Mouse (Mus musculus): ENCODE results near the gene Rassf5.
A peak's percentile ranks its signal among the peaks of the same experiment; 100 is the strongest.
"Not testable (repeated sequence)": the region's sequence is repeated elsewhere in the genome, so short reads cannot be mapped to it uniquely, and the experiment has no call there.

The Rassf5 gene

GRCm38 (mm10) chr1:131257288-131257687, 12.2 kb upstream of the Rassf5 start:
- DNase-seq: no peak

DNA sequence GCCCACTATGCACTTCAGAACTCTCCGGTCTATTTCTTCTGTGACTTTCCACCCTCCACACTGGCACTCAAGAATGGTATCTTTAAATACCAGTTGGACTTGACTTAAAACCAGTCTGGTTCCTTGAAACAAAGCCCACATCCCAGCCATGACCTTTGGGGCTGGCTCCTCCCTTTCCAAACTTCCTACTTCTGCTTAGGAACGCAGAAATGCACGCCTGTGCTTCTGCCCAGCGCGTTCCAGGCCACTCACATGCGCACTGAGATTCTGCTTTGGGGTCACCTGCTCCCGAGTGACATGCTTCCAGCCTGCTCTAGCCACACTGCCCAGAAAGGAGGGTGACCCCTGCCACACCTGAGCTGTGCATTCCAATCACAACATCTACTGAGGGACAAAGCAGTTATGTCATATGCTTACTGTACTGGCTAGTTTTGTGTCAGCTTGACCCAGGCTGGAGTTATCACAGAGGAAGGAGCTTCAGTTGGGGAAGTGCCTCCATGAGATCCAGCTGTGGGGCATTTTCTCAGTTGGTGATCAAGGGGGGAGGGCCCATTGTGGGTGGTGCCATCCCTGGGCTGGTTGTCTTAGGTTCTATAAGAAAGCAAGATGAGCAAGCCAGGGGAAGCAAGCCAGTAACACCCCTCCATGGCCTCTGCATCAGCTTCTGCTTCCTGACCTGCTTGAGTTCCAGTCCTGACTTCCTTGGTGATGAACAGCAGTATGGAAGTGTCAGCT, 7.6 kb upstream of the Rassf5 start:
- not testable (repeated sequence) for DNase-seq

- DNase-seq: peak in 1 of 2 experiments; percentile 63
Measured at GRCm38 (mm10) chr1:131246433-131247395, 1.7 kb upstream of the Rassf5 start.

DNA sequence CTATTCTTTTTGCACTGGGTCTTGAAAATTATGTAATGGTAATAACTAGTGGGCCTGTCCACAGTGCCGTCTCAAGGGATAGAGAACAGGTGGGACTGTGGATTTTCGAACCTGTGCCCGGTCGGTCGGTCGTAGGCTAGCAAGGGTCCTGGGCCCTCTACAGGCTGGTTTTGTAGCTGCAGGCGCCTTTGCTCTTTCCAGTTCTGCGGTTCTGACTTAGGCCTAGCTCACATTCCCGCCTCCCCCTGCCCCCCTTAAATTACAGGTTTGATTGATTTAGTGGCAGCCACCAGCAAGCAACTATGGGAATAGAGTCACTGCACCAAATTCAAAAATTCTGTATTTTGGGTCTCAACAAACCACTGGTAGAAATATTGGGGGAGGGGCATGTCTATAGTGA, 868 bp upstream of the Rassf5 start:
- DNase-seq: peak; percentile 51 to 69

- DNase-seq: no peak
Measured at GRCm38 (mm10) chr1:131244536-131245088, 446 bp downstream of the Rassf5 start.

- DNase-seq: no peak
Measured at GRCm38 (mm10) chr1:131242956-131243355, 2.1 kb downstream of the Rassf5 start.

- no peak for DNase-seq
Measured at GRCm38 (mm10) chr1:131239576-131240193, 5.4 kb downstream of the Rassf5 start.

DNA sequence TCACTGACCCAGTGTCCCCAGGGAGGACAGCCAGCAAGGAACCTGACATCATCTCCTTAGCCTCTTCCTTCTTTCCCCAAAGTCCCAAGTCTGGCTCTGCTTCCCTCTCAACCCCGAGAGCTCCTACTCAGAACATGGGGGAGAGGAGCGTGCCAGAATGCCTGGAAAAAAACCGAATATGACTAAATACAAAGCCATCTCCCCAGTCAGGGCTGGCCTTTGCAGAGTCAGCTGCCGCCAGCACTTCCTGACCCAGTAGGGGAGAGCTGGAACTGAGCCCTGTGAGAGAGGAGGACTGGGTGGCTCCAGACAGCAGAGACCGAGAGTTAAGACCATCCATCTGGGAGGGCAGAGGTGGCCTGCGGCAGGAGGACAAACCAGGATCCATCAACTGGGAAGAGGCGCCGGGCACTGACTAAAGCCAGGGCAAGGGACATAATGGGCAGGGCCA, 6.1 kb downstream of the Rassf5 start:
- DNase-seq: peak; percentile 74 to 88

GRCm38 (mm10) chr1:131236077-131236476, 9.0 kb downstream of the Rassf5 start:
- DNase-seq: no peak

DNA sequence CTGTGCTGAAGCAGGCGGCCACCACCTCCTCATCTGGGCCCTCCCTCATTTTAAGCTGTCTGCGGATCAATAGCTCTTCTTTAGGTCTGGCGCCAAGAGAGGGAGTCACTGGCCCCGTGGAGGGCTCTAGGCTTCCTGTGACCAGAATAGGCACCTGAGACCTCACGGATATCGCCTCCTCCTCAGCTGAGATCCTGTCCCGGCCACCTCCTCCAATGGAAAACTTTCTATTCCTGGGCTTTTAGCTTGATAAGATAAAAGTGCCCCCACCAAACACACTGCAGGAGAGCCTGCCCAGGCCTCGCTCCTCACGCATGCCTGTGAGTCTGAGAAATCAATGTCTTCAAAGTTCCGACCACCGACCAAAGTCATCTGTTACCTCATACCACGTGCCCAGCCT, 11.5 kb downstream of the Rassf5 start:
- no peak for DNase-seq

DNA sequence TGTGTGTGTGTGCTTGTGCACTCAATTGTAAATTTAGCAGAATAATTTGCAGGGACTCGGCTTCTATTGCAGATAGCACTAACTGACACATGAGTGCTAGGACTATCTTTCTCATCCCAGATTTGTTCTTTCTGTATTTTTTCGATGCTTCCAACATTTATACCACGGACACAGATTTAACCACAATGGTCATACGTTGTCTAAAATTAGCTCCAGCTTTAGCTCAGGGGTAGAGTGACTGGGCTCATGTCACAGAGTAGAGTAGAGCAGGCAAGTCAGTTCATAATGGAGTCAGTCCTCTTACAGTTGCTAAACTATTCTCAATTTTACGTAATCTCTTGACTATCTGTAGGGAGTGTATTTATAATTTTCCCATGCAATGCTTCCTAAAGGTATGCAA, 16.4 kb downstream of the Rassf5 start:
- DNase-seq: no peak

GRCm38 (mm10) chr1:131228225-131228624, 16.8 kb downstream of the Rassf5 start:
- no peak for DNase-seq

DNA sequence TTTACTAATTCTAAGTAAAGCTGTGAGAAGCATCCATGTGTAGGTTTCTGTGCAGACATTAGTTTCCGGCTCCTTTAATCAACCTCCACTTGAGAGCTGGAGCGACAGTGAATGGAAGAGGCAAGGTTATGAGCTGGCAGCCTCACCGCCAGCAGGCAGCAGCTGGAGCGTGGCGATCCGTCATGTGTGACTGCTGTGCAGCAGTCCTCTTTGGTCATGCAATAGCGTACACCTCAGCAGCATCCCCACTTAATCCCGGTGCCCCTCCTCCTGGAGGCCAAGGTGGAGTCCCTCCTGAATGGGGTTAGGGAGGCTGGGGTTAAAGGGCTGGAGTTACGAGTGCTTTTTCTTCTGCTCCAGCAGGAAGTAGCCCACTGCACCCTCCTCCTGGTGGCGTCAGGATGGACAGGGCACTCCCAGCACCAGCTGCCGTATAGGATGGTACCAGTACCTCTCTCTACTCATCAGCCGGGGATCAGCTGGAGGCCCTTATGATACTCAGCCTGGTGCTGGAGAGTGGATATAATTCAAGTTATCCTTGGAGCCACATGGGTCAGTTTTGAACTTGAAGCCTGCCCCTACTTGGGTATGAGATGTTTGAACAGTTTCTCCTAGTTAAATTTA, 20.1 kb downstream of the Rassf5 start:
- DNase-seq: peak in 1 of 2 experiments; percentile 41

DNA sequence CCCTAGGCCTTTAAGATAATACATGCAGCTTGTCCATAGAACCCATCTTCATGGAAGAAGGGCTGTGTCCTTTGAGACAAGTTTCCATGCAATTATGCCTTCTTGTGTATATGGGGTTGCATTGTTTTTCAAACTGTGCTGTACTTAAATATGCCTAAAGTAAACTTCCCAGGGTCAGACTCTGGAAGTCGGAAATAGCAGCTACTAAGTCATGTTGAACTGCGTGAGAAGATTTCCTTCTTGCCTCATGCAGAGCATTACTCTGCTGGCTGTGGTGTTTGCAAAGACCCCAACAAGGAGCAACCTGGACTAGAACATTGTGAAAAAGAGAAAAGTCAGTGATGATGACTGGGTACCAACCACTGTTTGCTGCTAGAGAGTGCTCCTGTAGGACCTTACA, 21.7 kb downstream of the Rassf5 start:
- no peak for DNase-seq

DNA sequence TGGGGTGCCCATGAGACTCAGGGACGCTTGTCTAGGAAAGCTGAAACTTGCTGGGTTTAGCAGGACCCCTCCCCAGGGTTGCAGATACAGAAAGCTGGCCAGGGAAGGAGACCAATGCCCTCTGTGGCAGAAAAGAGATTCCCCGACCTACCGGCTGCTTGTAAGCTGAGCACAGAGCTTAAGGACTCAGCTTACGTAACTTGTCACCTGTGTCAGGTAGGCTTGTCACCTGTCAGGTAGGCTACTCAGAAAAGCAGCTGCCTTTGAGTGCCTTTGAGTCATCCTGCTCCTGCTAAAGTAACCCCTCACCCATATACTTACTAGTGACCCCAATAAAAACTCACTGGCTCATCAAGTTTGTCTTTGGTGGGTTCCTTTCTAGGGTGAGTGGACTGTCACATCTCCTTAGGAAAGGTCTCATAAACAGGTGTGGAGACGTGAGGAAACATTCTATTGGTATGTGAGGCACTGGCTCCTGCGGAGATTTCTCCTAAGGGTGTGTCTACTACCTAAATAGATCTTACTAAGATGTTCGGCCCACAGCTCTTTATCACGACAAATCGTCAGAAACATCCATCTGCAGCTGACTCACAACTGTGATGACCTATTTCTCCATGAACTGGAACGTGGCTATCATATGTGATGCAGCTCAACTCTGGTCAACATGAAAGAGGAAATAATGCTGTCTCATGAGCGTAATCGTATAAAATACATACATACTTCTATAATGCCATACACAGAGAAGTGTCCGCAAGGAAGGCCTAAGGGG, 23.1 kb downstream of the Rassf5 start:
- DNase-seq: no peak

DNA sequence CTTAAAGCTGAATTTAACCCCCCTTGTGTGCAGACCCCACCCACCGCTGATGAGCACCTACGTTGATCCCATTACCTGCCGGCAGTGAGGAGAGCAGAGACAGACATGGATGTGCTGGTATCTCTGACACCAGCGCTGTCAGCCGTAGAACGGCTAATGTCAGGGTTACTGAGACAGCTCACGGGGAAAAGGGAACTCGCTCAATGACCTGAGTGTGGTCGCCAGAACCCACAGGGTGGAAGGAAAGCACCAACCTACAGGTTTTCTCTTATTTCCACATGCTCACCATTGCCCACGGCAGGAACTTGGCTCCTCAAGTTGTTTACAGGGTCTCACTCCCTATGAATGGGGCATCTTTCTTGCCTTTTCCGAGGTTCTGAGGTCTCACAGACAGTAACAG, 26.1 kb downstream of the Rassf5 start:
- DNase-seq: no peak

- no peak for DNase-seq
Measured at GRCm38 (mm10) chr1:131213361-131213760, 31.7 kb downstream of the Rassf5 start.

- DNase-seq: peak; percentile 29 to 53
Measured at GRCm38 (mm10) chr1:131212956-131213355, 32.1 kb downstream of the Rassf5 start.

GRCm38 (mm10) chr1:131211655-131212054, 33.4 kb downstream of the Rassf5 start:
- DNase-seq: no peak

DNA sequence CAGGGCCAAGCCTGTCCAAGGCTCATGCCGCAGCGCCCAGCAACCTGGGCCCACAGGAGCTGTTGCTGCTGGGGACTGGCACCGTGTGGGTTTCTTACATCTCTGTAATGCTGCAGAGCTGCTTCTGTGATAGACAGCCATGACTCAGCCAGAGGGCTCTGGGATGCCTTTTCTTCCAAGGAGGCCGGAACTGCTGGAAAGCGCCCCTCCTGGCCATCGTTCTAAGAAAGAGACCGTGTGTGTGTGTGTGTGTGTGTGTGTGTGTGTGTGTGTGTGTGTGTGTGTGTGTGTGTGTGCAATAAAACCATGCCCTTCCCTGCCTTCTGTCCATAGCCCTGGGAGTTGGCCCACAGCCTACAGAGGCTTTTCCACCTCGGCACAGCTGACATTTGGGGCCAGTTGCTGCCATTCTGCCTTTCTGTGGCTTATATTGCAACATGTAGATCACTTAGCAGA, 35.1 kb downstream of the Rassf5 start:
- DNase-seq: peak; percentile 32 to 76

DNA sequence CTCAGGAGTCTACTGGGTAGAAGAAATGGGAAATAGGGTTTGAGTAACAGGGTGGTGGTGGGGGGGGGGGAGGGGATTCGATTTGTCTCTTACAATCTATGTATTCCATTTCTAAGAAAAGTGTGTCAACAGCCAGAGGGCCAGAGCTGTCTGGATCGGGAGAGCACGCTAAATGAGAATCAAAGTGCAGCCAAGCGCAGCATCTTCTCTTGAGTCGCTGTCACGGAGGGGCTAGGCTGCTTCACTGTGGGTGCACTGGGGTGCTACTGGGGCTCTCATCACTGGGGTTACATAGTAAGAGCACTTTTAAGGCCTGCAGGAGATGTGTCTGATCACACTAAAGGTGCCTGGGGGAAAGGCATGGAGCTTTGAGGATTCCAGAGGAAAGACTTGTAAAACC, 36.3 kb downstream of the Rassf5 start:
- no peak for DNase-seq

DNA sequence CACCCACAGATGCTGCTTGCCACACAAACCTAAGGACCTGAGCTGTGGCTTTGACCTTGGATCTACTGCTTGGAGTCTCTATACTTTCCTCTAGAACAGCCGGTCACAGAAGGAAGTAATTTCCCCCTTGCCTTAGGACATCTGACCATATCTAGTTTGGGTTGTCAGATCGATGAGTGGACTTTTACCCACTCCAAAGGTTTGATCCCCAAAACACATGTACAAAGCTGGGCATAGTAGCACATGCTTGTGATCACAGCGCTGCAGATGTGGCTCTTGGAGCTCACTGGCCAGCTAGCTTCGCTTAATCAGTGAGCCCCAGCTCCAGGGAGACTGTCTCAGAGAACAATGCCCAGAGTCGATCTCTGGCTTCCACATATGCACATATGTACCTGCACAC, 37.0 kb downstream of the Rassf5 start:
- DNase-seq: no peak
